Mouse (Mus musculus) neural tube, embryonic 10.5 days (tissue): ENCODE measurements at regions not wholly inside any gene's neighbourhood (a gene's known extent, or its start where the extent isn't known, plus 50 kb on each side); places are given as distances from the start of the nearest gene placed in this dataset.

Experiments used
- DNase-seq: peaks from one replicate; pipeline ENCODE4 v3.0.0-alpha.2; 2017; ENCODE audit warnings: low spot score; ENCODE audit errors: extremely low spot score

DNA sequence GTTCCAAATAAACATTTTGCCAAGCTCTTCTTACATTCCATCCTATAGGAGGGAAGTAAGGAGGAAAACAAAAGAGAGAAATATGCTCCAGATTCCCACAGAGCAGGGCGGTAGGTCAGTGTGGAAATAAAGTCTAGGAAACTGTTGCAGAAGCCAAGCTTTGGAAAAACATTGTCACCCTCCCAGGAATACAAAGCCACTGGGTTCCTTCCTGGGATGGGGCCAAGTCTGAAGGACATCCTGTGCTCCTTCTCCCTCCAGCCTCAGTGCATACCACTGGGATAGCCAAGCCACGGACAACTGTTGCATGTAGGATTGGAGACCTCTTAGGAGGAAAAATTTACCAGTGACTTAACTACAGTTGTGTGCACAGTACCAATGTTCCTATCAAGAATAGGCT lies 195.8 kb upstream of the Cdyl start:
- no peak for DNase-seq

DNA sequence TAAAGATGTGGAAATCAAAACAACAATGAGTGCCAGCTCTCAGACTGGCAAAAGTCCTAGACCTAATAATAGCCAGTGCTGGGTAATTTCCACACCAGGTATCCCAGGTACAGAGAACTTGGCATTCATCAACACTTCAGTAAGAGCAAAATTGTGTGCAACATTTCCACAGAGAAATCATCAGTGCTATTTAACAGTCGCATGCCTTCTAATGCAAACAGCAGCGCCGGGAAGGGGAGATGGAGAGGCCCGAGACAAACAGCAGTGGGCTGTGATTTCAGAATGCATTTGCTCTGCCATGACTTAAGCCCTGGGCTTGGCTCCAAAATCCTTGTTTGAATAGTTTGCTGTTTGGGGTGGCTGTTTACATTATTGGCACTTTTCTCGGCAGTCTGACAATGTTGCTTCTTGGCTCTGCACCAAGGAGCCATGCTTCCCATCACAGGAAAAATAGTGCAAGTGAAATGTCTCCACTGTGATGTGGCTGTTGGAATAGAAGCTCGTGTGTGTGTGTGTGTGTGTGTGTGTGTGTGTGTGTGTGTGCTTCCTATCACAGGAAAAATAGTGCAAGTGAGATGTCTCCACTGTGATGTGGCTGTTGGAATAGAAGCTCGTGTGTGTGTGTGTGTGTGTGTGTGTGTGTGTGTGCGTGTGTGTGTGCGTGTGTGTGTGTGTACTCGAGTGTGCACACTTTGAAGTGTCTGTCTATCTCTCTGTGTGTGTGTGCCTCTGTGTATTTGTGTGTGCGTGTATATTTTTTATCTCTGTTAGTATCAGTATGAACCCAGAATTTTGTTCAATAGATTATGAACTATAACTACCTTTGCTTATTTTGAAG lies 190.1 kb upstream of the Cdyl start:
- DNase-seq, result no peak

DNA sequence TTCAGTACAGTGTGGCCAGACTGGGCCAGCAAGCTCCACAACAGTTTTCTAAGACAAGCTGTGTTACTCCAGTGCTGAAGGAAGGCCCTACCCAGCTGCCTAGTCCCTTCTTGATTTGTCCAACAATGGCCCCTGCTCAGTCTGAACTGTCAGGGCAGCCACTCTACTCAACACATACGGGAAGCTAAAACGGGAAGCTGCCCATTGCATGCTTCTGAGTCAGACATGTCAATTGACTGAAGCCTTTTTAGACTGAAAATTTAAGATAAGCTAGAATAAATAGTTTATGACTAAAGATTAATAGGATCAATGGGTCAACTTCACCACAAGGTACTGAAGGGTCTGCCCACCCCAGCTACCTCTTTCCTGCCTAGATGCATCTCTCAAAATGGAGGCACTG lies 181.4 kb upstream of the Cdyl start:
- DNase-seq, result no peak

DNA sequence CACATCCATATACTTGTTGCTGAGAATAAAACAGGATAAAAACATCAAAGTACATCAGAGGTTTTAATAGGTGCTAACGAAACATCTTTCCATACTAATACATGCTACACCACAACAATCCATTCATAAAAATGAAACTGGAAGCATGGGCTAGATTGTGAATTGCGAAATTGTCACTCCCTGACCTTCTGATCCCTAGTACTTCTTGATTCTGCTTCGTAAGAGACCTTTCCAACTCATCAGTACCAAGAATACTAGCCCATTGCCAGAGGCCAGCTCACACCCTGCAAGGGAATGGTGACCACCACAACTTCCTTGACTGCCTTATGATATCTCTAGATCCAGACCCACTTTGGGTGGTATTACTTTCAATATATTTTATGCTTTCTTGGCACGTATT lies 177.3 kb upstream of the Cdyl start:
- DNase-seq, result no peak

DNA sequence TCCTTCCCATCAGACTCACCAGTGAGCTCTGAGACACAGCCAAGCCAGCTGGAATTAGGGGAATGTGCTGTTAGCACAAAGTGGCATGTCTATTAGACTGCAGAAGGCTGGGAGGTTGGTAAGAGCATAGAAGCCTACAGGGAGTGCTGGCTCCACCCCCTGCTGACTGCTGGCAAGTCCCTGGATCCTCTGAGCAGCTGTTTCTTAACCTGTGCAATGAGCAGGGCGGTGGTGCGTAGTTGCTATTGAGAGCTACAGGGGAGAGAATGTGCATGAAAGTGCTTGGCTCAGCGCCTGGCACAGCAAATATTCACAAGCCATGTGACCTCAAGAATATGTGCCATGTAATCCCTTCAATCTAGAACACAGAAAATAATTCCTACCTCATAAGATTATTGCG lies 173.5 kb upstream of the Cdyl start:
- no peak for DNase-seq

DNA sequence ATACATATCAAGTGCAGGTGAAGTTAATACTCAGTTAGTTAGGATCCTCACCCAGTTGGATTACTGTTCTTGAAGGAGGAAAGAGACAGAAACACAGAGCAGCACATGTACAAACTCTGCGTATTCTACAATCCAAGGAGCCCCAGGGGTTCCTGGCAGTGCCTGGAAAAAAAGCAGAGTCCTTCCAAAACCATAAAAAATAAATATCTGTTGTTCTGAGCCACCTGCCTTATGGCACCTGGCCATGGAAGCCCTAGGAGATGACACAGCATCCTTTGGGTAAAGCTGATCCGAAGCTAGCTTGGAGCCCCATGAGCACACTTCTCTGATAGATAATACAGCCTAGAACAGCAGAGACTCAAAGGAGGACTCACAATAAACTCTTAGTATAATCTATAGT lies 159.9 kb upstream of the Cdyl start:
- no peak for DNase-seq

DNA sequence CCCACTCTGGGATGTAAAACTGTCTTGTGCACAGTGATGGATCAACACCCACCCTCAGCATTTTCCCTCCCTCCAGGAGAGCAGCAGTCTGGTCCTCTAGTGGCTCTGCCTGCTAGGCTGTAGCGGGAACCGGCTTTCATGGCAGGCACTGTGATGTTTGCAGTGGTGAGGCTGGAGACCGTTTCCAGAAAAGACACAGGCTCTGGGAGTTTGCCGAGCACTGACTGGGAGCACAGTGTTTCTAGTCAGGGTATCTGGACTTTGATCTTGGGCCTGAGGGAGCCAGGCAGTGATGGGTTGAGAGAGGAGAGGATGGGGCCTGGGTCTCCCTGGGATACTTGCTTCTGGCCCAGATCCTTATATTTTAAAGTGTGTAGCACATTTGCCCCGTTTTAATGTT lies 158.7 kb upstream of the Cdyl start:
- DNase-seq, result peak; percentile 18

DNA sequence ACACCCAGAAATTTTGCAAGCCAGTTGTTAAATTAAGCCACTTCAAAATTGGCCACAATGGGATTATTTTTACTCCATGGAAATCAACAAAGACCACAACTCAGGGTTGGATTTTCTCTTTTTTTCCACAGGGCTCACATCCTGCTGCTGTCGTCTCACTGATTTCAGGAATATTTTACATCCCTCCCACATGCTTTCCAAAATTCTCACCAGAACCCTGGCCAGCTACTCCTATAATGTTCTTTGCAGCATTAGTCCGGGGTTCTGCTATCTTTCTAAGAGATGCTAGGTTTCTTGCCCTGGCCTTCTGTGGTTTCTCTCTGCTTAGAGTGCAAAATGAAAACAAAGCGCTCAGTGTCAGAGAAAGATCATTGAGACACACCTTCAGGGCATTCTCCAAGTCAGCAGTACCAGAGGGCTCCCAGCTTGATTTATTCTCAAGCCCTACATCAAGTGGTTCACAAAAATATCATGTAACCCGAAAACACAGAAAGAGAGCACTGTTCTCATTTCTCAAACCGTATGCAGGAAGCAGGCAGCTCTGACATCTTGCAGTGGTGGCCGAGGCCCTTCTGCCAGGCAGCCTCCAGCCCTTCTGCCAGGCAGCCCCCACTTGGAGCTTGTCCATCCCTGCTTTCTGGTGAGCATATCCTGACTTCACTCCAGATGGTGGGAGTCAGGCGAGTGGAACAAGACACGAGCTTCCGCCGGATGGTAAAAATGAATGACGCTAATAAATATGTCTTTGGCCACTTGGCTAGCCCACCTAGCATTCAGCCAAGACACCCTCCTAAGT lies 158.1 kb upstream of the Cdyl start:
- DNase-seq, result peak; percentile 16

DNA sequence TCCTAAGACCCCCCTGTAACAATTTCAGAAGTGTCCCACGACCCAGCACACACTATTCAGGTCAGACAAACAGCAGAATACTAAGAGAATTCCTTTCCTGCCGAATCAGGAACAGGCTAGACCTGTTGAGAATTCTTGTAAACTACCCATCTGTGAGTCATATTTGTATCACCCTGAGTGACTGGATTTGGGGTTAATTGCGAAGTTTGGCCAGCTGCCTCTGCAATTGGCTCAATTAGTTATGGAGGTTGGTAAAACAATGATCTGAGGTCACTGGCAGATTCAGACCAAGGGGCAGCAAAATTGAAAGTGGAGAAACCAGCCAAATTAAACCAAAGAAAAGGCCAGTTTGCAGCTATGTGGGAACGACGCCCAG lies 157.5 kb upstream of the Cdyl start:
- DNase-seq, result no peak

DNA sequence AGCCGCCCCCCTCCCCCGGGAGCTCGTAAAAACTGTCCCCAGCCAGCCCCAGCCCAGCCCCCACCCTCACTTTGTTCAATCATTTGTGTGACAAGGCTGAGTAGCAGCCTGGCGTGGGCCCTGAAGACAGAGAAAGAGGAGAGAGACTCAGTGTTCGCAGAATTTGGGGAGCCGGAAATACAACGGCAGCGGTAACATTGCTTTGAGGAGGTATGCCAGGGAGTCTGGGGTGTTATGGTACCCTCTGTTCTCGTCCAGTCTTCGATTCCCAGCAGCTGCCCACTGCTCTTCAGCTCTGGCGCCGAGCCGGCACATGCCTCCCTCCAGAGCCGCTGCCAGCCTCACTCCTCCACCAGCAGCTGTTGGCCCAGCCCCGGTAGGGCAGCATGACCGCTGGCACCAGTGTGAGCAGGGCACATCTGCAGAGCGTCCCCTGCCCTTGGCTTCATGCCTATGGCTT lies 156.2 kb upstream of the Cdyl start:
- DNase-seq, result no peak

DNA sequence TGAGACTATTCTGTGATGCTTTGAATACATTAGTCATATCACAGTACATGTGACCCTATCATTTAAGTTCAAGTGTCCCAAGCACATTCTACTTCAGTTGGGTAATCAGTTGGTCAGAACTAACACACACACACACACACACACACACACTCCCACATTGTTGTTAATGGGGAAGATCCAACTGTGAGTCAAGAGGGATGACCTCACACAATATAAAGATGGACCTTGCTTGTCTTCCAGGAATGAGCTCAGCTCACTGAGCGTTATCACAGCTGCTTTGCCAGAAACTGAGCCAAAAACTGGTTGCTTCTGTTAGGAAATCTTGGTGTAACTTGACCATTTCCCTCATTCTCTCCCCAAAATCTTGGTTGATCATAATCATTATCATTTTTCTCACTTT lies 152.4 kb upstream of the Cdyl start:
- no peak for DNase-seq

DNA sequence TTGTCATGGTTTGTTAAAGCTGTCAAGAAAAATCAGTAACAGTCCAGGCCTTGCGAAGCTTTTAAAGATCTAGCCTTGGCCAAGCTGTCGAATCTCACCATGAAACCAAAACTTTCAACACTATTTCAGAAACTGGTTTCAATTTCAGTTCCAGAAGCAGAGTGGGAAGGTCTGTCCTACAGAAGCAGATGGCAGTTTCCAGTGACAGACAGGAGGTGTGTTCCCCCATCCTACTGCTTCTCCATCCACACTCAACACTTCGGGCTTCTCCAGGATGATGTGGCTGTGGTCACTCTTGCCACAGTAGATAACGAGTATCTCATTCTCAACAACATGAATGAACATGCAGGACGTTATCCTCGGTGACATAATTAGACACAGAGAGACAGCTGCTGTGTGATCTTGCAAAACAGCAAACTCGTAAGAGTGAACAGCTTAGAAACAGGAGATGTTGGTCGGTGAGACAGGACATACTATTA lies 147.6 kb upstream of the Cdyl start:
- no peak for DNase-seq

DNA sequence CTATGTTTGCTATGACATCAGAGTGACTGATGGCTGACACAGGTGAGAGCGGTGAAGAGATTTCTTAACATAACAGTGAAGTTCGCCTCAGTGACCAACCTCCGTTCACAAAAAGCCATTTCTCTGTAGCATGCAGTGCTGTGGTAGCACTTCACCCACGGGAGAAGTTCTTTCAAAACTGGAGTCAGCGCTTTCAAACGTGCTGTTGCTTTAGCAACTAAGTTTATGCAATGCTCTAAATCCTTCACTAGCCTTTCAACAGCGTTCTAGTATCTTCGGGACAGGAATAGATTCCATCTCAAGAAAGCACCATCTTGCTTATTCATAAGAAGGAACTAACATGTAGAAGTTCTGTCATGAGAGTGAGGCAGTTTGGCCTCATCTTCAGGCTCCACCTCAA lies 146.5 kb upstream of the Cdyl start:
- DNase-seq, result no peak

DNA sequence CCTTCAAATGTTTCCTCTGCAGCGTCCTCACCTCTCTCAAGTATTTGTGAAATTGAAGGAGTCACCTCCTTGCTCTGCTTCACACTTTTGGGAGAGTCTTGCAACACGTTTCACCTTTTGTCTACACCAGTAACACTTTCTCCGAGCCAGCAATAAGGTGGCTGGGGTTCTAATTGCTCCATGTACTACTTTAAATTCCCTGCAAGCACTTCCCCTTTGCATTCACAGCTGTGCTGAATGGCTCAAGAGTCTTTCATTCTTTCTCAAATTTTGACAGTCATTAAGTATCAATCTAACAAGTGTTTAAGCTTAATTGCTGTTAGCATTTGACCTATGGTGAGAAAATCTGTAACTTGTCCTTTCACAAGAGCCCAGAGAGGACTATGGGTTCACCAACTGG lies 144.3 kb upstream of the Cdyl start:
- DNase-seq, result no peak

DNA sequence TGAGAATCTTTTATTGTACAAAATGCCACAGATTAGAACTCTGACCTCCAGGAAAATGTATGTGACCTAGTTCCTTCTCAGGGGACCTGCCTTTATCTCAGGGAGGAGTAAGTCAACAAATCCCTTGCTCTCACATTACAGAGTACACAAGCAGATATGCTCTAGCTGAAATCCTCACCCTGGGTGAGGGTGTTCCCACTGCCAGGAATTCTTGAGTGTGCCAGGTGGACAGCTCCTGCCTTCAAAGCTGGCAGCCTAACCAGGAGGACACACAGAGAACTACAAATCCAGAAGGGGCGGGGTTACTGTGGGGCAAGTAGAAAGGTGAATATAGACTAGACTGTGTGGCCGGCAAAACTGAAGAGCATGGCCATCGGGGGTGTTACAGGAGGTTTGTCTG lies 141.9 kb upstream of the Cdyl start:
- no peak for DNase-seq

DNA sequence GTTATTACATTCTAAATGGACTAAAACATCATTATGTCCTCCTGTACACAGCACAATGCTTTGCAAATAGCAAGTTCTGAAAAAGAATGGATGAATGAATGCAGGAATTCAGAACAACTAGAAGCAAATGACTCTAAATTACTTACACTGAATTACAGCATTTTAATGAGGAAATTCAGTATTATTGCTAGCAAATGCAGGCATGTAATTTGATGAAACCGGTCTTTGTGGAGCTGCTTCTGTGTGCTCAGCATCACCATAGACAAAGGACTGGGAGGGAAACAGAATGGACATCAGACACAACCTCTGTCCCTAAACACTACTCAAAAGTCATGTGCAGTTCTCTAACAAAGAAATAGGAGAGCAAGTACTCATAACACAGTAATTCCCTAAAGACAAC lies 137.4 kb upstream of the Cdyl start:
- DNase-seq, result no peak

DNA sequence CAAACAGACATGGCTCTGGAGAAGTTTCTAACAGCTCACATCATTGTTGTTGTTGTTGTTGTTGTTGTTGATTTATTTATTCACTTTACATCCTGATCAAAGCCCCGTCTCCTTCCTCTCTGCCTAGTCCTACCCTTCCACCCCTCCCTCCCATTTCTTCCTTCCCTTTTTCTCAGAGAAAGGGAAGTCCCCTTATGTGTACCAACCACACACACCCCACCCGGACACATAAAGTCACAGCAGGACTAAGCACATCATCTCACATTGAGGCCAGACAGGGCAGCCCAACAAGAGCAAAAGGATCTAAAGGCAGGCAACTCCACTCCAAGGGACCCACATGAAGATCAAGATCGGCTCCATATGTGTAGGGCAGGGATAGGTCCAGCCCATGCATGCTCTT lies 130.1 kb upstream of the Cdyl start:
- no peak for DNase-seq

DNA sequence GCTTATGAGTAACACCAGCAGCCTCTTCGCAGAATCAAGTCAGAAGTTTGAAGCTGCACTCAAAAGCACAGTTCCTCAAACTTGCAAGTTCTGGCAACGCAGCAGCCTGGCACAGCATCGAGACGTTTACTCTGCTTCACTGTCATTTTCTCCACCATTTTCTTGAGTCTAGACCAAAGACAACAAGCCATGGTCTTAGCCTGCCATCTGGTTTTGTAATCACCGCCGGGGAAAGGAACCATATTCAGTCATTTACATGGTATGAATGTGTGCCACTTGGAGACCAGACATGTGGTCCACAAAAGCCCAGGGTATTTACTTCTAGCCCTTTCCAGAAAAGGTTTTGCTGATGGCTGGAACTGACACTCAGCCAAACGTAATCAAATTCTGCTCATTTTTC lies 122.5 kb upstream of the Cdyl start:
- no peak for DNase-seq

DNA sequence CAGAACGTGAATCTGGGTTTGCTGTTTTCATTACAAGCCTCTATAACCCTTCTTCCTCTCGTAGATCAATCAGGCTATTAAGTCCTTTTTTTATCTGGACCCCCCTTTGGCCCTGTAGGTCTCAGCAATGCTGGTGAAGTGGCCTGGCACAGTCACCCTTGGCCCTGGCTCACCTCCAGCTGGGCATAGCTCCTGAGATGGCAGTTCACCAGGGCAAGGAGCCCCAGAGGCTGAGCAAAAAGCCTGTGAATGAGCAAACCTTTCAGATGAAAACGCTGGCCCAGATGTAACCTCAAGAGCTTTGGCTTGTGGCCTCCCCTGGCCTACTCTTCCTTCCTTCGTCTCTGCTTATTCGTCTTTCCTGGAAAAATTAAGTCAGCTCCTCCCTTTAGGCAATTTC lies 121.7 kb upstream of the Cdyl start:
- no peak for DNase-seq

DNA sequence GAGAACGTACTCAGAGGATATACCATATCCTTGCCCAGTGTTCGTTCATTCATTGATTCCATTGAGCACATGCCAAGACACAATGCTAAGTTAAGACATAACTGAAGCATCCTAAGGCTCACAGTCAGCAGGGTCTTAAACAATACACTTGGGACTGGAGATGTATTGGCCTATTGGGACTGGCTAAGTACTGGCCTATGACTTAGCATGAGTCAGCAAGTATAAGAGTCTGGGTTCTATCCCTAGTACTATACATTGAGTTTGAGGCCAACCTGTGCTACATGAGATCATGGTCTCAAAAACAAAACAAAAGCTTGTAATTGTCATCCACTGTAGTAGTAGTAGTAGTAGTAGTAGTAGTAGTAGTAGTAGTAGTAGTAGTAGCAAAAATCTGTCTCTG lies 119.2 kb upstream of the Cdyl start:
- no peak for DNase-seq

DNA sequence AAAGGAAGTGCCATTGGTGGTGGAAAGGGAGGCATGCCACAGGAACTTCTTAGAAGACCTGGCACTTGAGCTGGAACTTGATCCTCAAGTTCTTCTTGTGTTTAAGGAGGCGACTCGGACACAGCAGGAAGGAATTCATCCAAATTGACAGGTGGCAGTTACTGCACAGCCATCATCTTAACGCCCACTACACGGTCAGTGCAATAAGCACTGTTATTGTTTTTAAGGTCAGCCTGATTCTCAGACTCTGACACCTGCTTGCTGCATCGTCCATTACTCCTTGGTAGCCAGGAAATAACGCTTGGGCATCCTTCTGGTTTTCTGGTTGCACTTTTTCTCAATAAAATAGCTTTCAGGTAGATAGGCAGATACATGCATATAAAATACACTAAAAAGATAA lies 118.6 kb upstream of the Cdyl start:
- no peak for DNase-seq

DNA sequence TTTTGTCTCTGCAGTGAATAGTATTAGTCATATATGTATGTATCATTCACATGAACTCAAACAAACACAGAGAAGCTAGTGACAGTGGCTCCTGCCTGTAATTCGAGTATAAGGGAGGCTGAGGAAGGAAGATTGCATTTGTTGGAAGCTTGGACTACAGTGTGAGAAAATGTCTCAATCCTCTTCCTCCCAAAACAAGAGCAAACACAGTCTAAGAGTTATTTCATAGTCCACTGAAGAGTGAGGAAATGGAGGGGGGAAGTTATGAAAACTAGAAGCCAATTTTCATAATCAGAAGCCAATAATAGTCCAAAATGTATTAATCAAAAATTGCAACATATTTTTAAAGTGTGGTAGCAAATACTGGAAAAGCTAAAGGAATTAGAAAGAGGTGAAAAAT lies 95.6 kb upstream of the Cdyl start:
- no peak for DNase-seq

DNA sequence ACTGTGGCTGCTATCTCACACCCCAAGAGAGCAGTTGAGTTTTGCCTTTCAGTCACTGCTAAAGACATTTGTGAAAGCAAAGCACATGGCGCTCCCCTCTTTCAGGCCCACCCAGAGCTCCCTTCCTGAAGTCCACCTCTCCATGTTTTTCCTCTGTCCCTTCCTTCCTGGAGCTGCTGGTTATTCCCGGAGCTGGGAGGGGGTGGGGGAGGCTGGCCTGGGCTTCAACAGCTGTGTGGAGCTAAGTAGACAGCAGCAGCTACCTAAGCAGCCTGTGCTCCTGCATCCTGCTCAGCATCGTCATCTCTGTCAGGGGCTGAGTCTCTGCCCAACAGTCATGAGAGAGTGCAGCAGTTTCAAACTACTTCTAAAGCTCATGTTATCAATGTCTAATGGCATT lies 78.0 kb upstream of the Cdyl start:
- DNase-seq, result peak; percentile 49
